Comparison of ENCODE assay signal across 9 mouse cellular contexts in genomic region chr15:82928844-82929243, GRCm38 (mm10). TPM values are rescaled to one million over a fixed set of nuclear protein-coding genes. Genes with fewer than 3 reads are reported as not detected.
DNase-seq lines count a peak whose midpoint lies in the region; ATAC-seq and TF ChIP-seq lines count a peak whose summit lies in the region.
"Had no signal": no experiment of that assay in that cellular context is flagged by ENCODE, and none has a peak within 500 bp of the region (broad histone marks: within the 10 kb centered on the region; RNA-seq: fewer than 3 reads in every experiment).

No protein-coding gene starts in this region.

- H3K4me1 ChIP-seq in hindbrain, embryonic 10.5 days (replicated peaks), result peaks cover 82% of the 10 kb centered on the region
- H3K4me1 ChIP-seq in hindbrain, embryonic 16.5 days (ENCODE audit: control insufficient read depth, insufficient read depth, low read depth, low read length), result peaks cover 79% of the 10 kb centered on the region
- H3K4me1 ChIP-seq in embryonic facial prominence, embryonic 14.5 days (ENCODE audit: control insufficient read depth, insufficient read depth, low read length), result peaks cover 76% of the 10 kb centered on the region
- peaks cover 80% of the 10 kb centered on the region for H3K4me1 ChIP-seq in limb, embryonic 13.5 days
- no peaks in the 10 kb centered on the region for H3K4me1 ChIP-seq in kidney, adult 2 months (ENCODE audit: control insufficient read depth, insufficient read depth, low read length)

- no peak for TF ChIP-seq POLR2A in kidney, adult 2 months (IDR thresholded peaks at IDR 0.05; ENCODE audit: low read depth, low read length)

- WGBS in hindbrain, embryonic 10.5 days, result 60% methylated on average over 8 of the region's 8 CpGs
- WGBS in hindbrain, embryonic 16.5 days, result 59% methylated on average over 8 of the region's 8 CpGs
- 55% methylated on average over 8 of the region's 8 CpGs for WGBS in embryonic facial prominence, embryonic 14.5 days
- WGBS in limb, embryonic 13.5 days, result 46% methylated on average over 8 of the region's 8 CpGs
- WGBS in kidney, adult 2 months, result 57% methylated on average over 8 of the region's 8 CpGs

- peaks cover 86% of the 10 kb centered on the region for H3K27me3 ChIP-seq in hindbrain, embryonic 10.5 days (ENCODE audit: insufficient read depth, poor library complexity, severe bottlenecking)
- no peaks in the 10 kb centered on the region for H3K27me3 ChIP-seq in hindbrain, embryonic 16.5 days (replicated peaks; ENCODE audit: control insufficient read depth, insufficient read depth, low read length)
- H3K27me3 ChIP-seq in embryonic facial prominence, embryonic 14.5 days (replicated peaks; ENCODE audit: control insufficient read depth, insufficient read depth, low read length), result no peaks in the 10 kb centered on the region
- peaks cover 38% of the 10 kb centered on the region for H3K27me3 ChIP-seq in limb, embryonic 13.5 days
- H3K27me3 ChIP-seq in kidney, adult 2 months (replicated peaks; ENCODE audit: control insufficient read depth, insufficient read depth, low read length), result no peaks in the 10 kb centered on the region

- H3K9ac ChIP-seq in hindbrain, embryonic 16.5 days (ENCODE audit: low read depth, low read length), result no peak overlapping the region
- no peak overlapping the region for H3K9ac ChIP-seq in embryonic facial prominence, embryonic 14.5 days (ENCODE audit: low read depth, low read length)
- peak overlapping the region; percentile 13; the same call in 1 of the 2 replicates for H3K9ac ChIP-seq in limb, embryonic 13.5 days

- no peak for ATAC-seq in hindbrain, embryonic 16.5 days
- ATAC-seq in embryonic facial prominence, embryonic 14.5 days (ENCODE audit: low read depth), result no peak
- no peak for ATAC-seq in limb, embryonic 13.5 days (ENCODE audit: low FRiP score, low read depth)

- no peak for TF ChIP-seq CTCF in kidney, adult 2 months (conservative IDR thresholded peaks at IDR 0.05; ENCODE audit: insufficient read depth, insufficient read length, low read depth, low read length)

- DNase-seq in hindbrain, embryonic 10.5 days (ENCODE audit: low spot score), result no peak
- DNase-seq in 416B (ENCODE audit: low read depth), result peak; percentile 23
- peak; percentile 74 for DNase-seq in embryonic facial prominence, embryonic 14.5 days (ENCODE audit: low spot score)
- DNase-seq in kidney, postnatal 14 days, result no peak
- no peak for DNase-seq in kidney, adult 2 months
- DNase-seq in right cerebral cortex, adult 2 months (ENCODE audit: low spot score in 2 of 2), result no peak
- DNase-seq: kidney, adult 9 months had no signal

- no peaks in the 10 kb centered on the region for H3K36me3 ChIP-seq in hindbrain, embryonic 10.5 days
- no peaks in the 10 kb centered on the region for H3K36me3 ChIP-seq in hindbrain, embryonic 16.5 days (ENCODE audit: control insufficient read depth, insufficient read depth, low read length)
- no peaks in the 10 kb centered on the region for H3K36me3 ChIP-seq in embryonic facial prominence, embryonic 14.5 days (ENCODE audit: control insufficient read depth, insufficient read depth, low read length)
- H3K36me3 ChIP-seq in limb, embryonic 13.5 days, result no peaks in the 10 kb centered on the region
- H3K36me3 ChIP-seq in kidney, adult 2 months (ENCODE audit: control insufficient read depth, insufficient read depth, low read length), result no peaks in the 10 kb centered on the region

- no peak overlapping the region for H3K4me3 ChIP-seq in hindbrain, embryonic 10.5 days
- no peak overlapping the region for H3K4me3 ChIP-seq in hindbrain, embryonic 16.5 days (ENCODE audit: low read length)
- H3K4me3 ChIP-seq in embryonic facial prominence, embryonic 14.5 days (ENCODE audit: low read depth, low read length), result no peak overlapping the region
- no peak overlapping the region for H3K4me3 ChIP-seq in limb, embryonic 13.5 days
- H3K4me3 ChIP-seq in kidney, adult 2 months (ENCODE audit: insufficient read depth, low read depth, low read length), result no peak overlapping the region

- no peak overlapping the region for H3K4me2 ChIP-seq in hindbrain, embryonic 16.5 days (ENCODE audit: low read length)
- no peak overlapping the region for H3K4me2 ChIP-seq in embryonic facial prominence, embryonic 14.5 days (ENCODE audit: low read depth, low read length)
- no peak overlapping the region for H3K4me2 ChIP-seq in limb, embryonic 13.5 days (replicated peaks)

- H3K27ac ChIP-seq in hindbrain, embryonic 10.5 days, result peak overlapping the region; percentile 54; the same call in 1 of the 2 replicates
- no peak overlapping the region for H3K27ac ChIP-seq in hindbrain, embryonic 16.5 days (ENCODE audit: low read depth, low read length)
- H3K27ac ChIP-seq in embryonic facial prominence, embryonic 14.5 days (replicated peaks; ENCODE audit: low read depth, low read length), result no peak overlapping the region
- H3K27ac ChIP-seq in limb, embryonic 13.5 days, result peak overlapping the region; percentile 40; the same call in 1 of the 2 replicates
- H3K27ac ChIP-seq in kidney, adult 2 months (ENCODE audit: insufficient read depth, low read depth, low read length), result no peak overlapping the region

- no peaks in the 10 kb centered on the region for H3K9me3 ChIP-seq in hindbrain, embryonic 10.5 days
- H3K9me3 ChIP-seq in hindbrain, embryonic 16.5 days (ENCODE audit: control insufficient read depth, low read length), result no peaks in the 10 kb centered on the region
- no peaks in the 10 kb centered on the region for H3K9me3 ChIP-seq in embryonic facial prominence, embryonic 14.5 days (ENCODE audit: control insufficient read depth, low read length)
- no peaks in the 10 kb centered on the region for H3K9me3 ChIP-seq in limb, embryonic 13.5 days

RNA-seq across cellular contexts. Expression of gene Tcf20, which starts 58.8 kb away (rescaled TPM):
- 6.7 and 6.9 TPM in 2 replicates for polyA plus RNA-seq in hindbrain, embryonic 10.5 days (2016; fragmentation: Nextera tagmentation; extraction: Ambion mirVana)
- 9.3 TPM in 2 replicates for polyA plus RNA-seq in hindbrain, embryonic 16.5 days (2015; fragmentation: Nextera tagmentation; extraction: Ambion mirVana)
- polyA plus RNA-seq in embryonic facial prominence, embryonic 14.5 days (2014; fragmentation: Nextera tagmentation; extraction: Ambion mirVana), result 11.3 and 12.3 TPM in 2 replicates
- 13.9 and 14.3 TPM in 2 replicates for polyA plus RNA-seq in limb, embryonic 13.5 days (2015; fragmentation: Nextera tagmentation; extraction: Ambion mirVana)
- 17.8 and 18.1 TPM in 2 replicates for polyA plus RNA-seq in kidney, adult 2 months (2012; rRNA removed)

Comparison
In these comparisons a context has a peak if more than half of its experiments do, and no peak if none do; other contexts are left out.
1. H3K27ac ChIP-seq: peak in hindbrain, embryonic 10.5 days (single experiment) and limb, embryonic 13.5 days (single experiment); none in hindbrain, embryonic 16.5 days (single experiment), embryonic facial prominence, embryonic 14.5 days (single experiment) and kidney, adult 2 months (single experiment).
2. DNase-seq: peak in 416B (single experiment) and embryonic facial prominence, embryonic 14.5 days (single experiment); none in hindbrain, embryonic 10.5 days (single experiment), kidney, postnatal 14 days (single experiment), kidney, adult 2 months (single experiment) and right cerebral cortex, adult 2 months (0 of 2).